Mouse (Mus musculus) 3T3-L1 (cell line): ENCODE results near the gene Olfr555.
"Not testable (repeated sequence)": the region's sequence is repeated elsewhere in the genome, so short reads cannot be mapped to it uniquely, and the experiment has no call there.

Source experiments
- DNase-seq: peaks from one replicate; pipeline ENCODE4 v3.0.0-alpha.2; 2015; ENCODE audit warnings: low read depth, low spot score

Gene Olfr555

DNA sequence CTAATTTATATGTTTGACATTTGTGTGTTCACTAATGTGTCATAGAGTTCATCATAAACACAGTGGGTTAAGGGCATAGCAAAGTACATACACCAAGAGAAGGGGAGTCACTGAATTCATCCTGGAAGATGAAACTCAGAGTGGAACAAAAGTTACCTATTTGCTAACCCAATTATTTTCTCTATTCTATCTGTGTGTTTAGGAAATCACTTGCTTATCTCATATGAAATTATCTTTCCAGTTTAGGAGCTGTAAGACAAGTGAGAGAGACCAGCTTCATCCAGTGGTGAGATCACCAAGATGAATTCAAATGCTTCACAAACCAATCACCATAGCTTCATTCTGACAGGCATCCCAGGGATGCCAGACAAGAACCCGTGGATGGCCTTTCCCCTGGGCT lies at the start of gene Olfr555:
Gene Olfr555, plus strand, starts transcription at position 301 of the 400 bp plus-strand sequence.
- DNase-seq = no peak

DNA sequence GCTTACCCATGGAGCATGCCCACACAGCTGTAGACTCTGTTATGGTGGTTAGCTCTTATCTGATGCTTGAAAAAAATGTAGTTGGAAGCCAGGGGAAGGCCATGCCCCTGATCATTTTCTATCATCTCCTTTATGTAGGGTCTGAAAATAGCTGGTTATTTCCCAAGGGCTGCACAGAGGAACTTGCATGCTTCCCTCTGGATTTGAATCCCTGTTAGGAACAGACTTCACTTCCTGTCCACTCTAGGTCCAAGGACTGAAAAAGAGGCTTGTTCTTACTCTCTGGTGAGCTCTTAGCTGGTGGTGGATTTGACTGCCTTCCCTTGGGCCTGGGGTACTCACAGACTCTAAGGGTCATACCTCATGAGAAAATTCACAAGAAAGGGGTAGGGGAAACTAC lies 40.5 kb upstream of the Olfr555 start, which contains the start of gene Olfr553:
Gene Olfr553, minus strand, starts transcription at position 101 of the 400 bp plus-strand sequence.
- no peak for DNase-seq

GRCm38 (mm10) chr7:102619608-102620007 lies 39.0 kb upstream of the Olfr555 start:
- DNase-seq = no peak

DNA sequence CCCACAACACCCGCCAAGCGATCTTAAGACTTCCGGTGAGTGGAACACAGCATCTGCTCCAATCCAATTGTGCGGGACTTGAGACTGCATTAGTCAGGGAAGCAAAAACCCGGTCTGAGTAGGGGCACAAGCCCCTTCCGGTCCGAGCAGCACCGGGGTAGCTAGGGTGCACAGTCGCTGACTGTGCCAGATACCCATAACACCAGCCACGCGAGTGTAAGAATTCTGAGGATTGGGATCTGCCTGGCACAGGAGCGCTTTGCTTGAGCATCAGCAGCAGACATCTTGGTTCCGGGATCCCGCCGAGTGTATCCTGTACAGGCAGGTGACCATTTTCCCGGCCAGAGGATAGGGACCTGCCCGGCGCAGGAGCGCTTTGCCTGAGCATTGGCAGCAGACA lies 38.3 kb upstream of the Olfr555 start:
- not testable (repeated sequence) for DNase-seq

GRCm38 (mm10) chr7:102636665-102637064 lies 22.0 kb upstream of the Olfr555 start:
- peak; percentile 56 for DNase-seq

DNA sequence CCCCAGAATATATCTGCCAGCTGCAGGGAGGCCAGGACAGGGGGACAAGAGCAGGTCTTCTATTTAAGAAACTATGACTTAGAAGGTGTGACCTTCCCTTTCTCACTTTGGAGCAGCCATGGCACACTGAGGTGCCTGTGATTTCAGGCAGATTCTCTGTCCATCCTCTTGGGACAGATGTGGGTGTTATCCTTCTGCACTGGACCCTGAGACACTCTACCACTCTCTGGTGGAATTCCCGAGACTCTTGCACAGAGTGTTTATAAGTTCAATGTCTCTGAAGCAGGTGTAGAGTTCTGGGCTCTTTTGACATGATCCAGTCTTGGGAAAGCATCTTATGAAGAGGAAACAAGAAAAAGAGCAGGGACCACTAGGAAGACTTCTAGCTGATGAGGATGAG lies 20.5 kb upstream of the Olfr555 start, which contains the start of gene Olfr554:
Gene Olfr554, plus strand, starts transcription at position 301 of the 400 bp plus-strand sequence.
- DNase-seq = no peak

DNA sequence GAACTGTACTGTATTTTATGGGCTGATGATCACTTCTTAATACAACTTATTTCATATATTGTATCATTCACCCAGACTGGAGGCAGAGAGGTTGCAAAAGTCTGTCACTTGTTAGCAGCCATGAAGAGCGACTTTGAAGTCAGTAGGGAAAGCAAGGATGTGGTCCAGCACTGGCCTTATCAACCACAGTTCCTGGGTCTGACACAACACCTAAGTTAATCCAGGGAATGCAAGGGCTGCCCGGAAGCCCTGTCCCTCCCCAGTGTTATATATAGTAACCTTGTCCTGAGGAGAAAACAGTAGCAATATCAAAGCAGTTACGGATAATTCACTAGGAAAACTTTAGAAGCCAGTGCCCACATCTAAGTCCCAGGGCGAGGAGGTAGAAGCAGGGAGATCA lies 13.7 kb upstream of the Olfr555 start:
- not testable (repeated sequence) for DNase-seq

DNA sequence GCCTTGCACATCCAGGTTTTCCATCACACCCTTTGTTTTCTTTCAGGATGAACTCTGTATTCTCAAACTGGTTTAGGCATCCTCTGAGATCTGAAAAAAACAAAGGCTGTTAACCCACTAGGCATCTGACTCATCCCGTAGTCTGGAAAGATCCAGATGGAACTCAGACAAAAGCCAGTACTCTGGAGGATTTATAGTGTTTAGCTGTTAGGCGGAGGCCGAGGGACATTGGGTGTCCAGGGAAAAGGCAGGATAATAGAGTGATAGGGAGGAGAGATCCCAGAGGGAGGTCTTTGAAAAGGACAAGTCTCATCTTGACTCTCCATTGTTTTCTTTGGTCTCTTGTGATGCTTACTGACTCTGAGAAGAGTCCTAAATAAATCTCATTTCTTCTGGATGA lies 6.0 kb downstream of the Olfr555 start, which contains the start of gene Olfr556:
Gene Olfr556, plus strand, starts transcription at position 301 of the 400 bp plus-strand sequence.
- DNase-seq = peak; percentile 21

DNA sequence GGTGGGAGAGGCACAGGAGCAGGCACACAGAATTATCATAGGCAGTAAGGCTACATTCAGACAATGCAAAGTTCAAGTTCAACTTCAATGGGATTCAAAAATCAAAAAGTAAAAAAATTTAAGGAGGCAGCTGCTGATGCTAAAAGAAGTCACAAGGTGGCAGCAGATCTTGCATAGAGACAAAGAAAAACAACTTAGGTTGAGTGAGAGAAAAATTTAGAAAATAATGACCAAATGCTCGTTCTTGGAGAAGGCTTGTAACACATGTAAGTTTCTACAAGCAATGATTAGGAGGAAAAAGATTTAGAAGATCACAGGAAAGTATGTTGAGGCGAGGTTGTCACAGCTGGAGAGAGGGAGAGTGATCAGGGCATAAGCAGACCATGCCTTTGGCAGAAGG lies 6.8 kb downstream of the Olfr555 start:
- DNase-seq = peak; percentile 49

DNA sequence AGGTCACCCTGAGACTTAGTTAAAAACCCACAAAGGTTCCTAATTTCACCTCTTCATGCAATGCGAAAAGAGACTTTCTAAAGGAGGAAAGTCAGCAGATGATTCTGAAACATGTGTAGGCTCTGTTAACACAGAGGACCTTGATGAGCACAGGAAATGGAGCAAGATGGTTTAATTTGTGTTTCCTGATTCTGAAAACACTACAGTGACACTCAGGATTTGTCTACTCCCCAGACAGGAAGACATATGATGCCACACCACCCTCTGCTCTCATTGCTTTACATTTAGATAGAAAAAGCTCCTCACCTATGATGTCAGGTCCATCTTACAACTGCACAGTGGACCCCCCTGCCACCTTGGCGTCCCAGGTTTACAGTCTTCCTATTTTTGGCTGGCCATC lies 17.6 kb downstream of the Olfr555 start:
- DNase-seq = no peak

DNA sequence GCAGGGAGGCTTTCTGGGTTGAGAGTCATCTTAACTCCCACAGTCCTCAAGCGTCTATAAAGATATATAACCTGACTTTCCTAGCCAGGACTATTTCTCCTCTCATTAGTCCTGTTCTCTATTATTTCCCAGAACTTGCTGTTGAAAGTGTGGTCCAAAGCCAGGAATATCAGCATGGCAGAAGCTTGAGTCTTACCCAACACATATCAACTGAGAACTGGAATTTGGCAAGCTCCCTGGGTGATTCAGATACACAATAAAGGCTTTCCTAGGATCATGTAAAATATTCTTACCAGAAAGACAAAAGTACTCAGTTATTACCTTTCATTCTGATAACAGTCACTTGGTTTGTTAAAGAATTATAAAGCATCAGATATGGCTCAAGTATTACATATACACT lies 23.3 kb downstream of the Olfr555 start:
- no peak for DNase-seq

DNA sequence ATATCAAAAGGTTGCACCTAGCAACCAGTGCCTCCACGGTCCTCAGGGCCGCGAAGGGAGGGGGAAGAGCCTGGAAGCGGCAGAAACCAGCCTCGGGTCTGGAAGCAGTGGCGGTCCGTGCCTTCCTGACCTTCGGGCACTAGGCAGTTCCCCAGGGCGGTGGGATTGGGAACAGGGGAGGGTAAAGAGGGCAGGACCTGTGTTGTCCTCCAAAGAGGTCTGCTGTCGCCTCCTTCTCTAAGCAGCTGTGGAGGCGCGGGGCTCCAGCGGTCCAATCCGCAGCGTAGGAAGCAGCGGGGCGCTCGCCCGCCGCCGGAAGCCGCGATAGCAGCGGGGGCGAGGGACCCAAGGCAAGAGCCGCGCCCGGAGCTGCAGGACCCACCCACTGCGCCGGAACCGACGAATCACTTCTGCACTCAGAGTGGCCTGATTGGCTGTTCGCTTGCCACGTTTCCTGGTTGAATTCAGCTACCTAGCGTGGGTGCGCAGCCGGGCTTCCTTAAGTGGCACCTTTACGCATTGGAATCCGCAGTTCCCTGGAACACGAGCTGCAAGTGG lies 28.4 kb downstream of the Olfr555 start, which contains the start of gene Trim68:
Gene Trim68, minus strand, starts transcription at position 384 of the 558 bp plus-strand sequence.
- peak; percentile 86 for DNase-seq

DNA sequence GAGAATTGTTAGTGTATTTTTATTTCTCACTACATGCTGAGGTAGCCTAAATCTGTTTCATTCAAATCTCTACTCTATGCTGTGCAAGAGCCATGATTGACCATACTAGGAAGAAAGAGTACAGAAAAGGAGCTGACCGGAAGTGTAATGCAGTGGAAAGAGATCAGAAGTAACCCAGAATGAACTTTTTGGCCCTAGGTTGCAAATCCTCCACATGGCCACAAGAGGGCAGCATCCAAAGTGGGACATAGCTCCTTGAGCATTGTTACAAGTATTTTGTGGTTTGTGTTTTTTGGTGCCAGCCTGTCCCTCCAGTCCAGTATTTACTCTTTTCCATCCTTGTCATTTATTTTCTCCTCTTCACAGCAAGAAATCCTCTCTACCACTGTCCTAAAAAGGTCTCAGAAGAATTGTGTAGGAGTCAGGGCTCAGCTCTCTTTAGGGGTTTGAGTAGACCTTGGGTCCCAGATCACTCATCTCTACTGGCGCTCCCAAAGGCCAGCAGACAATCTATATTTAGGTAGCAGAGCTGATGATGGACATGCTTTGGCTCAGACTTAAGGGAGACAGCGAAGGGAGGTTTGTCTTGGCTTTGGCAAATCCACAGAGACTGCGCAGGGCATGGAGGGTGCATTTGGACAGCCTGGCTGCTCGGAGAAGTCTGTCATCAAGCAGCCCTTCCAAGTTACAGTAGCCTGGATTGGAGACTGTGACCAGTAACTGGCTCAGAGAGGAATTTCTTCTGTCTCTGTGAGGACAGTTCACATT lies 36.9 kb downstream of the Olfr555 start, which contains the start of gene Olfr557:
Gene Olfr557, plus strand, starts transcription at position 553 of the 768 bp plus-strand sequence.
- peak; percentile 65 for DNase-seq

DNA sequence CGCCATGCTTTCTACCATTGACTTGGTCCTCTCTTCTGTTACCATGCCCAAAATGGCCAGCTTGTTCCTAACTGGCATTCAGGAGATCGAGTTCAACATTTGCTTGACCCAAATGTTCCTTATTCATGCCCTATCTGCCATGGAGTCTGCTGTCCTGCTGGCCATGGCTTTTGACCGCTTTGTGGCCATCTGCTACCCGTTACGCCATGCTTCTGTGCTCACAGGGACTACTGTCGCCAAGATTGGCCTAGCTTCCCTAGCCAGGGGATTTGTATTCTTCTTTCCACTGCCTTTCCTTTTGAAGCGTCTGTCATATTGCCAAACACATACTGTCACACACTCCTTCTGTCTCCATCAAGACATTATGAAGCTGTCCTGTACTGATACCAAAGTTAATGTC lies 39.8 kb downstream of the Olfr555 start:
- DNase-seq = no peak

GRCm38 (mm10) chr7:102701915-102702314 lies 43.3 kb downstream of the Olfr555 start, which contains the start of gene Olfr558:
Olfr558 (plus strand) TSS chr7:102702215.
- no peak for DNase-seq
